Mouse (Mus musculus) ES-E14 (cell line): ENCODE results near the gene Krt13. TPM values are rescaled to one million over a fixed set of nuclear protein-coding genes. Genes with fewer than 3 reads are reported as not detected.

Experiments
- DNase-seq: peaks from one replicate; pipeline ENCODE4 v3.0.0-alpha.2; 2013; ENCODE audit warnings: low read depth, low spot score
- H3K27ac ChIP-seq: 2 replicates; pipeline ENCODE4 v1.5.1; 2012; ENCODE audit warnings: low read depth, mild to moderate bottlenecking, low read length, moderate library complexity, mixed read lengths; ENCODE audit not compliant: poor library complexity, insufficient read depth, severe bottlenecking
- H3K36me3 ChIP-seq: 2 replicates; pipeline ENCODE4 v1.6.1; 2012; ENCODE audit warnings: mild to moderate bottlenecking, low read length, moderate library complexity, mixed read lengths; ENCODE audit not compliant: control insufficient read depth, poor library complexity, insufficient read depth, severe bottlenecking
- H3K4me1 ChIP-seq, 2 experiments: fragments of 150-350 bp in 1 of 2; sonication (generic) in 1 of 2; 2 replicates each; pipeline ENCODE4 v1.6.1; 2012; ENCODE audit warnings: low read length in 2 of 2, mild to moderate bottlenecking in 1 of 2, mixed read lengths in 1 of 2; ENCODE audit not compliant: control insufficient read depth in 2 of 2, insufficient read depth in 2 of 2, poor library complexity in 1 of 2
- H3K4me3 ChIP-seq, 2 experiments: fragments of 150-350 bp in 1 of 2; sonication (generic) in 1 of 2; 2 replicates each; pipeline ENCODE4 v1.5.1; 2012; ENCODE audit warnings: low read length in 2 of 2, low read depth in 1 of 2, mild to moderate bottlenecking in 1 of 2, mixed read lengths in 1 of 2; ENCODE audit not compliant: insufficient read depth in 1 of 2, poor library complexity in 1 of 2, severe bottlenecking in 1 of 2
- H3K9ac ChIP-seq: 2 replicates; pipeline ENCODE4 v1.6.1; 2012; ENCODE audit warnings: low read depth, mild to moderate bottlenecking, low read length, mixed read lengths; ENCODE audit not compliant: poor library complexity, insufficient read depth, severe bottlenecking
- H3K9me3 ChIP-seq: fragments of 150-350 bp; sonication (generic); 2 replicates; pipeline ENCODE4 v1.6.1; 2012; ENCODE audit warnings: low read depth, mild to moderate bottlenecking, low read length; ENCODE audit not compliant: control insufficient read depth, insufficient read depth
- CHD2 ChIP-seq: IDR thresholded peaks from 2 replicates; pipeline ENCODE4 v1.6.1; 2014; ENCODE audit warnings: mild to moderate bottlenecking, low read depth, low read length, inconsistent platforms
- HCFC1 ChIP-seq: IDR thresholded peaks from 2 replicates; pipeline ENCODE4 v1.6.1; 2012; ENCODE audit warnings: low read length, inconsistent platforms, borderline replicate concordance; ENCODE audit not compliant: insufficient read depth
- MAFK ChIP-seq: IDR thresholded peaks from 2 replicates; pipeline ENCODE4 v1.6.1; 2014; ENCODE audit warnings: mild to moderate bottlenecking, low read depth, low read length, inconsistent platforms; ENCODE audit not compliant: insufficient read depth
- ZC3H11A ChIP-seq: IDR thresholded peaks from 2 replicates; pipeline ENCODE4 v1.6.1; 2012; ENCODE audit warnings: low read depth, mild to moderate bottlenecking, inconsistent platforms, low read length, borderline replicate concordance
- ZNF384 ChIP-seq: IDR thresholded peaks from 2 replicates; pipeline ENCODE4 v1.6.1; 2012; ENCODE audit warnings: low read depth, low read length, inconsistent platforms
- in situ Hi-C, 2 experiments: fragments of 600-800 bp; cut with MboI; formaldehyde crosslinking; loops; one replicate each; pipeline ENCODE4 v1.15.1; 2025; ENCODE audit warnings: low sequenced_read_pairs in 2 of 2, inconsistent platforms in 1 of 2; ENCODE audit not compliant: unreplicated experiment in 2 of 2
- total RNA-seq: library from RNA; depleted of rRNA; stranded (reverse); fragments of 300-350 nt; gene quantifications from 2 replicates; pipeline ENCODE4 v1.2.3, GENCODE M21; 2012

The Krt13 gene
- total RNA-seq, 1 experiment = 0.71 TPM

- Histone ChIP-seq H3K4me3 (no peak overlapping the region), H3K27ac (no peak overlapping the region), H3K9ac (no peak overlapping the region), H3K36me3 (no peaks in the 10 kb centered on the region), H3K9me3 (no peaks in the 10 kb centered on the region), H3K4me1 (peaks cover 0 to 4% of the 10 kb centered on the region in 2 experiments; a peak in 1 of 4 replicates)
- TF ChIP-seq HCFC1 = no peak
- no peak for TF ChIP-seq MAFK
- TF ChIP-seq ZNF384 = no peak
- TF ChIP-seq CHD2 = no peak
- no peak for TF ChIP-seq ZC3H11A
- no peak for DNase-seq
- in situ Hi-C loops = no loop called here
These were observed 18.0 kb upstream of the Krt13 start for GRCm38 (mm10) chr11:100139391-100139790.

- H3K36me3 ChIP-seq = no peaks in the 10 kb centered on the region
- H3K9me3 ChIP-seq = no peaks in the 10 kb centered on the region
- 0 out of 4 replicates have a peak, but pooled peaks cover 0 to 4% of the 10 kb centered on the region in 2 experiments for H3K4me1 ChIP-seq
- no peak overlapping the region for H3K9ac ChIP-seq
- H3K4me3 ChIP-seq = no peak overlapping the region
- TF ChIP-seq ZNF384 (no peak), MAFK (no peak), HCFC1 (no peak), CHD2 (no peak), ZC3H11A (no peak)
- no peak for DNase-seq
- no peak overlapping the region for H3K27ac ChIP-seq
- in situ Hi-C loops = no loop called here
These were observed 17.4 kb upstream of the Krt13 start for GRCm38 (mm10) chr11:100138809-100139208.

- Histone ChIP-seq H3K4me1 (0 out of 4 replicates have a peak, but pooled peaks cover 0 to 4% of the 10 kb centered on the region in 2 experiments), H3K9me3 (no peaks in the 10 kb centered on the region), H3K27ac (no peak overlapping the region), H3K9ac (no peak overlapping the region), H3K36me3 (no peaks in the 10 kb centered on the region), H3K4me3 (no peak overlapping the region)
- TF ChIP-seq ZNF384 = no peak
- TF ChIP-seq HCFC1 = no peak
- no peak for TF ChIP-seq CHD2
- TF ChIP-seq ZC3H11A = no peak
- no peak for TF ChIP-seq MAFK
- DNase-seq = no peak
- in situ Hi-C loops = no loop called here
These were observed 16.3 kb upstream of the Krt13 start for GRCm38 (mm10) chr11:100137693-100138092.

- Histone ChIP-seq H3K27ac (no peak overlapping the region), H3K36me3 (no peaks in the 10 kb centered on the region), H3K4me3 (no peak overlapping the region), H3K9me3 (no peaks in the 10 kb centered on the region), H3K9ac (no peak overlapping the region), H3K4me1 (0 out of 4 replicates have a peak, but pooled peaks cover 0 to 4% of the 10 kb centered on the region in 2 experiments)
- in situ Hi-C loops = no loop called here
- DNase-seq = no peak
- TF ChIP-seq HCFC1 = no peak
- no peak for TF ChIP-seq ZC3H11A
- no peak for TF ChIP-seq ZNF384
- no peak for TF ChIP-seq CHD2
- no peak for TF ChIP-seq MAFK
These were observed 15.2 kb upstream of the Krt13 start for GRCm38 (mm10) chr11:100136559-100136958.

- TF ChIP-seq MAFK (no peak), ZC3H11A (no peak), HCFC1 (no peak), CHD2 (no peak), ZNF384 (no peak)
- Histone ChIP-seq H3K4me1 (0 out of 4 replicates have a peak, but pooled peaks cover 0 to 4% of the 10 kb centered on the region in 2 experiments), H3K27ac (no peak within 1 kb of the TSS), H3K9ac (no peak within 1 kb of the TSS), H3K36me3 (no peaks in the 10 kb centered on the region), H3K9me3 (no peaks in the 10 kb centered on the region), H3K4me3 (no peak within 1 kb of the TSS)
- no peak for DNase-seq
- in situ Hi-C loops = no loop called here
These were observed 14.4 kb upstream of the Krt13 start, which contains the start of gene Krt15 for GRCm38 (mm10) chr11:100135731-100136130. Krt15 (minus strand) TSS chr11:100135928.
